ENCODE assay signal across 15 mouse cellular contexts in genomic region chr2:167078486-167078885, GRCm38 (mm10). TPM values are rescaled to one million over a fixed set of nuclear protein-coding genes. Genes with fewer than 3 reads are reported as not detected.
A peak's percentile ranks its signal among the peaks of the same experiment; 100 is the strongest.
DNase-seq lines count a peak whose midpoint lies in the region; ATAC-seq and TF ChIP-seq lines count a peak whose summit lies in the region.
"Had no signal": no experiment of that assay in that cellular context is flagged by ENCODE, and none has a peak within 500 bp of the region (broad histone marks: within the 10 kb centered on the region; RNA-seq: fewer than 3 reads in every experiment).

No protein-coding gene starts in this region.

- ATAC-seq in kidney, embryonic 16.5 days (ENCODE audit: low FRiP score, low TSS enrichment) = no peak
- no peak; the same call in 1 of the 2 replicates for ATAC-seq in kidney, embryonic 15.5 days (replicated peaks; ENCODE audit: low FRiP score)
- no peak for ATAC-seq in embryonic facial prominence, embryonic 12.5 days (ENCODE audit: insufficient number of reproducible peaks, insufficient read depth, low FRiP score, low TSS enrichment)

- no peak for DNase-seq in adrenal gland, postnatal 14 days
- no peak for DNase-seq in cerebellum, postnatal 10 days
- DNase-seq: kidney, adult 9 months; liver; lung, postnatal 4 days; thymus, adult 18-20 months had no signal

- 26% methylated on average over 7 of the region's 7 CpGs for WGBS in kidney, embryonic 16.5 days
- 28% methylated on average over 7 of the region's 7 CpGs for WGBS in kidney, embryonic 15.5 days
- 36% methylated on average over 7 of the region's 7 CpGs for WGBS in embryonic facial prominence, embryonic 12.5 days
- 51% methylated on average over 7 of the region's 7 CpGs for WGBS in olfactory bulb, adult 2 months

- no peak for TF ChIP-seq CTCF in ES-Bruce4 (IDR thresholded peaks at IDR 0.05; ENCODE audit: low read depth, low read length)
- TF ChIP-seq CTCF in olfactory bulb, adult 2 months (IDR thresholded peaks at IDR 0.05; ENCODE audit: insufficient read depth, low read depth, low read length) = no peak

- H3K4me2 ChIP-seq in kidney, embryonic 16.5 days (replicated peaks; ENCODE audit: low read depth, low read length) = 0 out of 2 replicates have a peak overlapping the region, but pooled peaks have one; percentile 14
- H3K4me2 ChIP-seq in kidney, embryonic 15.5 days = no peak overlapping the region
- H3K4me2 ChIP-seq in embryonic facial prominence, embryonic 12.5 days (replicated peaks) = no peak overlapping the region
- H3K4me2 ChIP-seq: forebrain, embryonic 13.5 days; hindbrain, embryonic 15.5 days; midbrain, embryonic 13.5 days had no signal

- no peak for TF ChIP-seq EP300 in ES-Bruce4 (IDR thresholded peaks at IDR 0.05; ENCODE audit: insufficient read depth, low read depth, low read length)

- H3K9me3 ChIP-seq in kidney, embryonic 16.5 days (ENCODE audit: low read length) = no peaks in the 10 kb centered on the region
- no peaks in the 10 kb centered on the region for H3K9me3 ChIP-seq in kidney, embryonic 15.5 days (replicated peaks)
- H3K9me3 ChIP-seq in ES-Bruce4 (replicated peaks; ENCODE audit: control insufficient read depth, insufficient read depth, low read length, poor library complexity, severe bottlenecking) = no peaks in the 10 kb centered on the region
- no peaks in the 10 kb centered on the region for H3K9me3 ChIP-seq in embryonic facial prominence, embryonic 12.5 days
- H3K9me3 ChIP-seq: forebrain, embryonic 13.5 days; hindbrain, embryonic 15.5 days; midbrain, embryonic 13.5 days had no signal

- peak; percentile 43 for TF ChIP-seq POLR2A in ES-Bruce4 (IDR thresholded peaks at IDR 0.05; ENCODE audit: insufficient read depth, low read length)
- TF ChIP-seq POLR2A in olfactory bulb, adult 2 months (IDR thresholded peaks at IDR 0.05; ENCODE audit: insufficient read depth, low read depth, low read length) = no peak

- no peak overlapping the region for H3K27ac ChIP-seq in kidney, embryonic 16.5 days (ENCODE audit: low read length)
- no peak overlapping the region for H3K27ac ChIP-seq in kidney, embryonic 15.5 days
- H3K27ac ChIP-seq in ES-Bruce4 (ENCODE audit: insufficient read depth, low read length) = peak overlapping the region; percentile 86
- peak overlapping the region; percentile 61 for H3K27ac ChIP-seq in embryonic facial prominence, embryonic 12.5 days
- H3K27ac ChIP-seq in olfactory bulb, adult 2 months (ENCODE audit: insufficient read depth, low read depth, low read length) = peak overlapping the region; percentile 69; the same call in 1 of the 2 replicates
- H3K27ac ChIP-seq: midbrain, embryonic 13.5 days had no signal

- no peaks in the 10 kb centered on the region for H3K27me3 ChIP-seq in kidney, embryonic 16.5 days (ENCODE audit: insufficient read depth, low read length)
- no peaks in the 10 kb centered on the region for H3K27me3 ChIP-seq in kidney, embryonic 15.5 days
- H3K27me3 ChIP-seq in ES-Bruce4 (ENCODE audit: control insufficient read depth, insufficient read depth, low read length, poor library complexity, severe bottlenecking) = no peaks in the 10 kb centered on the region
- H3K27me3 ChIP-seq in embryonic facial prominence, embryonic 12.5 days = no peaks in the 10 kb centered on the region
- H3K27me3 ChIP-seq: forebrain, embryonic 13.5 days; hindbrain, embryonic 15.5 days; midbrain, embryonic 13.5 days; Patski had no signal

- no peak overlapping the region for H3K4me3 ChIP-seq in kidney, embryonic 16.5 days (ENCODE audit: low read length)
- no peak overlapping the region for H3K4me3 ChIP-seq in kidney, embryonic 15.5 days (replicated peaks)
- H3K4me3 ChIP-seq in ES-Bruce4 (ENCODE audit: low read depth, low read length) = peak overlapping the region; percentile 76
- no peak overlapping the region for H3K4me3 ChIP-seq in embryonic facial prominence, embryonic 12.5 days
- H3K4me3 ChIP-seq in olfactory bulb, adult 2 months (ENCODE audit: insufficient read depth, low read depth, low read length) = no peak overlapping the region
- H3K4me3 ChIP-seq: forebrain, embryonic 13.5 days; hindbrain, embryonic 15.5 days; midbrain, embryonic 13.5 days had no signal

- H3K9ac ChIP-seq in kidney, embryonic 16.5 days (replicated peaks; ENCODE audit: low read length) = no peak overlapping the region
- no peak overlapping the region for H3K9ac ChIP-seq in kidney, embryonic 15.5 days
- H3K9ac ChIP-seq in ES-Bruce4 (ENCODE audit: low read depth, poor library complexity, severe bottlenecking) = peak overlapping the region; percentile 37
- H3K9ac ChIP-seq in embryonic facial prominence, embryonic 12.5 days = no peak overlapping the region
- H3K9ac ChIP-seq: forebrain, embryonic 13.5 days; hindbrain, embryonic 15.5 days; midbrain, embryonic 13.5 days had no signal

- peaks cover 25% of the 10 kb centered on the region for H3K4me1 ChIP-seq in kidney, embryonic 16.5 days (ENCODE audit: insufficient read depth, low read length)
- peaks cover 32% of the 10 kb centered on the region for H3K4me1 ChIP-seq in kidney, embryonic 15.5 days
- H3K4me1 ChIP-seq in ES-Bruce4 (ENCODE audit: control insufficient read depth, insufficient read depth, low read length) = peaks cover 2% of the 10 kb centered on the region
- H3K4me1 ChIP-seq in embryonic facial prominence, embryonic 12.5 days = peaks cover 31% of the 10 kb centered on the region
- peaks cover 22% of the 10 kb centered on the region for H3K4me1 ChIP-seq in olfactory bulb, adult 2 months (ENCODE audit: control insufficient read depth, insufficient read depth, low read length)

- no peaks in the 10 kb centered on the region for H3K36me3 ChIP-seq in kidney, embryonic 16.5 days (ENCODE audit: insufficient read depth, low read length)
- no peaks in the 10 kb centered on the region for H3K36me3 ChIP-seq in kidney, embryonic 15.5 days
- no peaks in the 10 kb centered on the region for H3K36me3 ChIP-seq in ES-Bruce4 (ENCODE audit: control insufficient read depth, insufficient read depth, low read length, poor library complexity, severe bottlenecking)
- H3K36me3 ChIP-seq in embryonic facial prominence, embryonic 12.5 days = no peaks in the 10 kb centered on the region
- H3K36me3 ChIP-seq: hindbrain, embryonic 15.5 days; midbrain, embryonic 13.5 days had no signal

RNA-seq across cellular contexts. Expression of gene Znfx1, which starts 15.7 kb away (rescaled TPM):
- polyA plus RNA-seq in kidney, embryonic 16.5 days (2015; fragmentation: Nextera tagmentation; extraction: Ambion mirVana) = 11.8 TPM in 2 replicates
- polyA plus RNA-seq in kidney, embryonic 15.5 days (2015; fragmentation: Nextera tagmentation; extraction: Ambion mirVana) = 9.5 and 10.2 TPM in 2 replicates
- 11.4 and 12.1 TPM in 2 replicates for polyA plus RNA-seq in ES-Bruce4 (2011; ENCODE audit: insufficient read depth, insufficient read length, low read depth, missing spikeins)
- polyA plus RNA-seq in embryonic facial prominence, embryonic 12.5 days (2016; fragmentation: Nextera tagmentation; extraction: Ambion mirVana) = 7.2 and 7.6 TPM in 2 replicates
- not detected in 2 replicates for polyA plus RNA-seq in olfactory bulb, adult 2 months (2012; ENCODE audit: insufficient read depth, insufficient read length, low replicate concordance, missing spikeins)
- 37.7 and 43.5 TPM in 2 replicates for total RNA-seq in adrenal gland, postnatal 14 days (2021)

Comparison
In these comparisons a context has a peak if more than half of its experiments do, and no peak if none do; other contexts are left out.
1. H3K27ac ChIP-seq: peak in ES-Bruce4 (single experiment), embryonic facial prominence, embryonic 12.5 days (single experiment) and olfactory bulb, adult 2 months (single experiment); none in kidney, embryonic 16.5 days (single experiment) and kidney, embryonic 15.5 days (single experiment).